Mouse (Mus musculus) stomach, postnatal 0 days (tissue): ENCODE measurements around the gene Gm49339. TPM values are rescaled to one million over a fixed set of nuclear protein-coding genes. Genes with fewer than 3 reads are reported as not detected.

ENCODE experiments used
- ATAC-seq: fragments of 200-750 bp; cut with Nextera tagmentation; 2 replicates; pipeline ENCODE4 v1.8.0; 2017; ENCODE audit not compliant: low FRiP score, low TSS enrichment
- DNase-seq: peaks from one replicate; pipeline ENCODE4 v3.0.0-alpha.2; 2016; ENCODE audit warnings: low spot score
- H3K27ac ChIP-seq: fragments of 300-500 bp; sonication (generic); replicated peaks from 2 replicates; pipeline ENCODE4 v1.5.1; 2014; ENCODE audit warnings: mild to moderate bottlenecking, control low read depth
- H3K27me3 ChIP-seq: fragments of 300-500 bp; sonication (generic); 2 replicates; pipeline ENCODE4 v1.6.1; 2014; ENCODE audit warnings: low read length; ENCODE audit not compliant: control insufficient read depth, insufficient read depth
- H3K36me3 ChIP-seq: fragments of 300-500 bp; sonication (generic); 2 replicates; pipeline ENCODE4 v1.6.1; 2014; ENCODE audit warnings: low read length, mixed read lengths; ENCODE audit not compliant: control insufficient read depth, insufficient read depth
- H3K4me1 ChIP-seq: fragments of 300-500 bp; sonication (generic); replicated peaks from 2 replicates; pipeline ENCODE4 v1.6.1; 2014; ENCODE audit warnings: antibody characterized with exemption; ENCODE audit not compliant: control insufficient read depth, insufficient read depth
- H3K4me2 ChIP-seq: fragments of 300-500 bp; sonication (generic); replicated peaks from 2 replicates; pipeline ENCODE4 v1.6.1; 2014; ENCODE audit warnings: low read depth, mild to moderate bottlenecking, control low read depth, moderate library complexity
- H3K4me3 ChIP-seq: fragments of 300-500 bp; sonication (generic); 2 replicates; pipeline ENCODE4 v1.5.1; 2014; ENCODE audit warnings: low read depth, low read length, control low read depth
- H3K9ac ChIP-seq: fragments of 300-500 bp; sonication (generic); 2 replicates; pipeline ENCODE4 v1.6.1; 2014; ENCODE audit warnings: mild to moderate bottlenecking, low read length, control low read depth, mixed read lengths
- H3K9me3 ChIP-seq: fragments of 300-500 bp; sonication (generic); 2 replicates; pipeline ENCODE4 v1.6.1; 2016; ENCODE audit warnings: low read length; ENCODE audit not compliant: control insufficient read depth
- CTCF ChIP-seq: IDR thresholded peaks from 2 replicates; pipeline ENCODE4 v1.5.1; 2016; ENCODE audit warnings: antibody characterized with exemption, low read depth, mild to moderate bottlenecking, moderate library complexity
- EP300 ChIP-seq: optimal IDR thresholded peaks from 2 replicates; pipeline ENCODE3; 2016; ENCODE audit warnings: antibody characterized with exemption
- WGBS: fragments of 180-500 bp; shearing (Covaris S2); extraction: QIAGEN DNeasy Blood & Tissue Kit; methylation state at CpG from one replicate; pipeline ENCODE4 v1.1.7; 2014; 5-methylcytosine and 5-hydroxymethylcytosine counted together
- polyA plus RNA-seq: library from polyadenylated mRNA; unstranded; fragments of >200 nt; fragmentation: Nextera tagmentation; extraction: Ambion mirVana; gene quantifications from 2 replicates; pipeline ENCODE4 v1.2.1, GENCODE M21; 2015

Gm49339 gene
- polyA plus RNA-seq, 1 experiment from 2014 or later = not detected

- no peaks in the 10 kb centered on the region for H3K36me3 ChIP-seq
- H3K4me3 ChIP-seq = no peak overlapping the region
- no peaks in the 10 kb centered on the region for H3K4me1 ChIP-seq
- H3K27me3 ChIP-seq = no peaks in the 10 kb centered on the region
- H3K9ac ChIP-seq = no peak overlapping the region
- no peak for TF ChIP-seq EP300
- TF ChIP-seq CTCF = no peak
- no peak overlapping the region for H3K27ac ChIP-seq
- no peaks in the 10 kb centered on the region for H3K9me3 ChIP-seq
- DNase-seq (no peak), ATAC-seq (no peak)
- no peak overlapping the region for H3K4me2 ChIP-seq
- WGBS = 61% methylated on average over 7 of the region's 7 CpGs
These were observed 45.7 kb downstream of the Gm49339 start for GRCm38 (mm10) chr10:51526090-51526489.

- no peaks in the 10 kb centered on the region for H3K4me1 ChIP-seq
- no peak overlapping the region for H3K4me3 ChIP-seq
- H3K4me2 ChIP-seq = no peak overlapping the region
- DNase-seq (no peak), ATAC-seq (no peak)
- 65% methylated on average over 4 of the region's 4 CpGs for WGBS
- H3K9me3 ChIP-seq = no peaks in the 10 kb centered on the region
- H3K27ac ChIP-seq = no peak overlapping the region
- H3K36me3 ChIP-seq = no peaks in the 10 kb centered on the region
- TF ChIP-seq CTCF = no peak
- TF ChIP-seq EP300 = no peak
- no peak overlapping the region for H3K9ac ChIP-seq
- H3K27me3 ChIP-seq = no peaks in the 10 kb centered on the region
These were observed 46.2 kb downstream of the Gm49339 start for GRCm38 (mm10) chr10:51526633-51527032.

GRCm38 (mm10) chr10:51528840-51529434, 48.5 kb downstream of the Gm49339 start:
- H3K9ac ChIP-seq = no peak overlapping the region
- H3K36me3 ChIP-seq = no peaks in the 10 kb centered on the region
- 47% methylated on average over 8 of the region's 8 CpGs for WGBS
- DNase-seq (no peak), ATAC-seq (no peak)
- H3K4me1 ChIP-seq = no peaks in the 10 kb centered on the region
- TF ChIP-seq CTCF (no peak), EP300 (no peak)
- H3K27ac ChIP-seq = no peak overlapping the region
- no peak overlapping the region for H3K4me3 ChIP-seq
- no peaks in the 10 kb centered on the region for H3K9me3 ChIP-seq
- H3K4me2 ChIP-seq = no peak overlapping the region
- no peaks in the 10 kb centered on the region for H3K27me3 ChIP-seq

GRCm38 (mm10) chr10:51529497-51529896, 49.1 kb downstream of the Gm49339 start:
- no peak overlapping the region for H3K27ac ChIP-seq
- no peak for ATAC-seq
- H3K36me3 ChIP-seq = no peaks in the 10 kb centered on the region
- no peaks in the 10 kb centered on the region for H3K27me3 ChIP-seq
- DNase-seq = no peak
- H3K9me3 ChIP-seq = no peaks in the 10 kb centered on the region
- TF ChIP-seq CTCF (no peak), EP300 (no peak)
- no peaks in the 10 kb centered on the region for H3K4me1 ChIP-seq
- H3K4me3 ChIP-seq = no peak overlapping the region
- 68% methylated on average over 3 of the region's 3 CpGs for WGBS
- no peak overlapping the region for H3K4me2 ChIP-seq
- no peak overlapping the region for H3K9ac ChIP-seq

GRCm38 (mm10) chr10:51530813-51531212, 50.4 kb downstream of the Gm49339 start:
- H3K4me3 ChIP-seq = no peak overlapping the region
- WGBS = 73% methylated on average over 7 of the region's 7 CpGs
- H3K4me2 ChIP-seq = no peak overlapping the region
- H3K9ac ChIP-seq = no peak overlapping the region
- no peak overlapping the region for H3K27ac ChIP-seq
- H3K9me3 ChIP-seq = no peaks in the 10 kb centered on the region
- H3K27me3 ChIP-seq = no peaks in the 10 kb centered on the region
- ATAC-seq = no peak
- H3K4me1 ChIP-seq = no peaks in the 10 kb centered on the region
- no peak for TF ChIP-seq CTCF
- no peak for TF ChIP-seq EP300
- no peaks in the 10 kb centered on the region for H3K36me3 ChIP-seq
- DNase-seq = no peak

Other genes with a start within 250 kb of the Gm49339 start
- 0.45 and 0.61 TPM in 2 replicates for gene Lilr4b, start within 50 bp of the Gm49339 start, polyA plus RNA-seq
- gene Lilrb4a, start 10.3 kb downstream of the Gm49339 start, polyA plus RNA-seq = 1.0 and 2.4 TPM in 2 replicates
- 30.2 and 30.7 TPM in 2 replicates for gene Fam162b, start 109.9 kb downstream of the Gm49339 start, polyA plus RNA-seq
- gene Gprc6a, start 150.8 kb downstream of the Gm49339 start, polyA plus RNA-seq = 0.05 and 0.11 TPM in 2 replicates
- gene Rfx6, start 197.1 kb downstream of the Gm49339 start, polyA plus RNA-seq = 0.29 and 0.53 TPM in 2 replicates